Mouse (Mus musculus): ENCODE data around the gene Actl11. TPM values are rescaled to one million over a fixed set of nuclear protein-coding genes. Genes with fewer than 3 reads are reported as not detected.

The Actl11 gene
- not detected in 2 replicates for polyA plus RNA-seq (2015; fragmentation: Nextera tagmentation; extraction: Ambion mirVana)

DNA sequence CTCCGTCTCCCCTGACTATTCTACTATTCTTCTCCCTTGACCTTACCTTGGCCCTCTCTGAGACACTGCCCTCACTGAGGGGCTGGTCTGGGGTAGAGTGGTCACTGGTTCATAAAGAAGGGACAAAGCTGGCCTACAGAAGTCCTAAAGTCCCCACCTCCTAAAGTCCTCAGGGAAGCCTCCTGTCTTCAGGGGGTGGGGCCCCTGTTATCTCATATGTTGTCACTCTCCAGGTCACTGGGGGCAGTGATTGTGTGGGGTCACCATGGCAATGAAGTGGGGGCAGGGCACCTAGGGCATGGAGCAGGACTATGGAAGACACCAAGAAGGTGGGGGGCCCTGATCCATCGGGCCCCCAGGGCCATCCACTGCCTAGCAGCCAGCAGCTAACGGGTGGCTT lies at the start of gene Actl11:
Actl11 (plus strand) TSS at position 301 of the 400 bp plus-strand sequence.

DNA sequence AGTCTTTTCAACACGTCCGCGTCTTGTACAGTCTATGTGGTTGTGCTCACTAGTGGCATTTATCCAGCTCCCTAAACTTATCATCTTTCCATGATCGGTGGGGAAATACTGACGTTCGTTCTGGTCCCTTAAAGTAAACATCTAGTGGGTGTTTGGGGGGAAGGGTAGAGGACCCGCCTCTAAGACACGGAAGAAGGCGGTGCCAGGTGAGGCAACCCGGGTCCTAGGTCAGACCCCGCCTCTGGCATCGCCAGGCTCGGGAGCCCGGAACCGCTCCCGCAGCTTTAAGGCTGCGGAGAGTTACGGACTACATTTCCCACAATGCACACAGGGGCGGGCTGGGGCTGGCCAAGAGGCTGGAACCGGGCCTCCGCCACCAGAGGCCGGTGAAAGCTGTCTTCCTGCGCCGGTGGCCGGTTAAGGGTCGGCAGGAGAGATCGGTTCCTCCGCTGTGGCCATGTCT lies 40.4 kb upstream of the Actl11 start, which contains the start of gene Mon1a:
Mon1a (plus strand) TSS at position 348 of the 463 bp plus-strand sequence.

DNA sequence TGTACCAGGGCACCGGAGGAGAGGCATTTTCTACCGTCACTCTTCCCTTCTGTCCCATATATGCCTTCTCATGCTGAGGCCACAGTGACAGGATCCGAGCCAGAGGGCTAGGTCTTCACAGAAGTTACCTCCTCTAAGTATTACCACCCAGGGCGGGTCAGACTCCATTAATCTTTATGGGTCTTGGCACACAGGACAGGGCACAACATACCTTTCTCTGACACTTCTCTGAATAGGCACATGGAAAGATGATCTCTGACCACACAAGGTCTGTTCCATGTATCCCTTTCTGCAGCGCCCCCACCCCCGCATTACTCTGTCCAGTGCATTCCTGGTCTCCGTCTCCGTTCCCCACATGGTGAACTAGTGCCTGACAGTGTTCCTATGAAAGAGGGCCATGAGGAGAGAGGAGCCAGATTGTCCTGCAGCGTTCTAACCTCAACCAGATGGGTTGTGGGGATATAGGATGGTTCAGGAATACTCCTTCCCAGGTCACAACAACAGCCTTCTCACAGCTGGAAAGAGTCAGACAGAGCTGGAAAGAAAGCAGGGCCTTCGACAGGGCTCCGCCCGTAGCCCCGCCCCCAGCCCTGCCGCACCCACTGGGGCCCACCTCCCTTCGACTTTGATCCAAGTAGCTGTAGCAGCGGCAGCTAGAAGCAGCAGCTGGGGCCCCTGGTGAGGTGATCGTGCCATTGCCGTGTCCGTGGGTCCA lies 21.9 kb upstream of the Actl11 start, which contains the start of gene Mst1r:
Mst1r (plus strand) TSS at position 622 of the 715 bp plus-strand sequence.

DNA sequence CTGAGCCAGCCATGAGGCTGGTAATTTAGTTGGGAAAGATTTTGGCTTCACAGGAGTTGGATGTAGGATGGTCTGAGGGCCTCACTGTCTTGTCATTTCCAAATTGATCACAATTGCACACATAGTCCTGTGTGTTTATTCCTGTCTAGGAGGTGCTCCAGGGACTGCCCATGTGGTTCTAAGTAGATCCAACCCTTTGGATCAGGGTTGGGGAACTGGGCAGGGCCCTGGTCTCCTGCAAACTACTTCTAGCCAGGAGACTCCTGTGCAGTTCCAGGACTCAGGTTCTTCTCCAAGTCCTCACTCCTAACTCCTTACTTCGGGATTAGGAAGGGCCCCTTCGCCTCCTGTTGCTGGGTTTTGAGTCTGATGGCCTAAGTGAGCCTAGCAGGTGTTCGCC lies 7.1 kb downstream of the Actl11 start, which contains the start of gene Camkv:
Camkv (plus strand) TSS at position 301 of the 400 bp plus-strand sequence.

DNA sequence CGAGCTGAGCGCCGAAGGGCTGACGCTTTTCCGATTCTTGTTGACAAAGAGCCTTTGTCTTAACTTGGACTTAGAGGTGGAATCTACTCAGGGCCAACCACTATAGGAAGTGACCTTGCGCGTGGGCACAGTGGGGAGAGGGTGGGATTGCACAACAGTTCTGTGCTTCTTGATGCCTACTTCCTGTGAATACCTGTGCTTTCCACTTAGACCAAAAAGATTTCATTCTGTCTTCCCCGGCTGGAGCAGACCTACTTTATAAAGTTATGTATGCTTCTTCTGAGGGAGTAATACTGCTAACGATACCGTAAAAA lies 21.6 kb downstream of the Actl11 start, which contains the start of gene Traip:
Traip (plus strand) TSS at position 215 of the 314 bp plus-strand sequence.

DNA sequence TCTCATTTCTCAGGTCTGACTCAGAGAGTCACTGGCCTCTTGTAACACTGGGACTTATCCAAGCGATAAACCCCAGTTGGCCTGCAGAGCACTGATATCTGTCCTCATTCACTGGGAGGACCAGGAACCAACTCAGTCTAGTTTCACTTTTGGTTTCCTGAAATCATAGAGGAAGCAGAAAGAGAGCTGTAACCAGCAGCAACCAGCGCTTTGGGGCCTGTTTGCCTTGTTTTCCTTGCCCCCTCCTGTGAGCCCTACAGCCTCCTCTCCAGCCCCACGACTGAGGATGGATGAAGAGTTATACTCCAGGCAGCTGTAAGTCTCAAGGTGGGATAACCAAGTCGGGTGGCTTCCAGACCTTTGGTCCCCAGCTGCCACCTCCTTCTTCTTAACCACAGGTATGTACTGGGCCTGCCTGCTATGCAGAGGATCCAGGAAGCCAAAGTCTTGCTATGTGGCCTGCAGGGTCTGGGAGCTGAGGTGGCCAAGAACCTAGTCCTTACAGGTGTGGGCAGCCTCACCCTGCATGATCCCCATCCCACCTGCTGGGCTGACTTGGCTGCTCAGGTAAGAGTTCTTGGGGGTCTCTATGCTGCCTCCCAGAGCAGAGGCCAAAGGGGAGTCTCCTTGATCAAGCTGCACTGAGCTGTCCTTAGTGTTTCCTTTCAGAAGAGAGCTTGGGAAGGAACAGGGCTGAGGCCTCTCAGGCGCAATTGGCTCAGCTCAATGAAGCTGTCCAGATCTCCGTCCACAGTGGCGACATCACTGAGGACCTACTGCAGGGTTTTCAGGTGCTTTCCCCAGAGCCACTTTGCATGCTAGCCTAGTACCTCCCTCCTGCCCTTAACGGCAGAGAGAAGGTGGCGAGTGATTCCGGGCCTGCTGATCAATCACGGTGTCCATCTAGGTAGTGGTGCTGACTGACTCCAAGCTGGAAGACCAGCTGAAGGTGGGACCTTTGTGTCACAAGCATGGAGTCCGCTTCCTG lies 47.4 kb downstream of the Actl11 start, which contains the start of gene Uba7:
Uba7 (plus strand) TSS at position 107 of the 988 bp plus-strand sequence.

Other genes starting within 250 kb of the Actl11 start
- 3.0 and 4.8 TPM in 2 replicates for gene Gnat1, start 248.8 kb upstream of the Actl11 start, polyA plus RNA-seq (2015; fragmentation: Nextera tagmentation; extraction: Ambion mirVana)
- 8.0 and 9.4 TPM in 2 replicates for gene Sema3f, start 218.0 kb upstream of the Actl11 start, polyA plus RNA-seq (2015; fragmentation: Nextera tagmentation; extraction: Ambion mirVana)
- gene Rbm5, start 157.5 kb upstream of the Actl11 start, polyA plus RNA-seq (2015; fragmentation: Nextera tagmentation; extraction: Ambion mirVana) = 136 and 143 TPM in 2 replicates
- gene Rbm6, start 55.2 kb upstream of the Actl11 start, polyA plus RNA-seq (2015; fragmentation: Nextera tagmentation; extraction: Ambion mirVana) = 50.8 and 55.7 TPM in 2 replicates
- gene Mon1a, start 40.3 kb upstream of the Actl11 start, polyA plus RNA-seq (2015; fragmentation: Nextera tagmentation; extraction: Ambion mirVana) = 13.8 and 15.2 TPM in 2 replicates
- 1.4 and 1.6 TPM in 2 replicates for gene Mst1r, start 21.6 kb upstream of the Actl11 start, polyA plus RNA-seq (2015; fragmentation: Nextera tagmentation; extraction: Ambion mirVana)
- 83.3 and 101 TPM in 2 replicates for gene Camkv, start 7.2 kb downstream of the Actl11 start, polyA plus RNA-seq (2015; fragmentation: Nextera tagmentation; extraction: Ambion mirVana)
- 5.1 and 7.6 TPM in 2 replicates for gene Traip, start 21.7 kb downstream of the Actl11 start, polyA plus RNA-seq (2015; fragmentation: Nextera tagmentation; extraction: Ambion mirVana)
- gene Uba7, start 47.0 kb downstream of the Actl11 start, polyA plus RNA-seq (2015; fragmentation: Nextera tagmentation; extraction: Ambion mirVana) = 8.6 and 10.5 TPM in 2 replicates
- gene Gm20661, start 54.6 kb downstream of the Actl11 start, polyA plus RNA-seq (2015; fragmentation: Nextera tagmentation; extraction: Ambion mirVana) = 0.36 and 0.93 TPM in 2 replicates
- 19.8 and 20.4 TPM in 2 replicates for gene Inka1, start 57.4 kb downstream of the Actl11 start, polyA plus RNA-seq (2015; fragmentation: Nextera tagmentation; extraction: Ambion mirVana)
- gene Cdhr4, start 64.0 kb downstream of the Actl11 start, polyA plus RNA-seq (2015; fragmentation: Nextera tagmentation; extraction: Ambion mirVana) = 1.2 and 2.5 TPM in 2 replicates
- gene Gm20662, start 67.9 kb downstream of the Actl11 start, polyA plus RNA-seq (2015; fragmentation: Nextera tagmentation; extraction: Ambion mirVana) = 0.74 and 0.92 TPM in 2 replicates
- 76.1 and 83.1 TPM in 2 replicates for gene Ip6k1, start 74.0 kb downstream of the Actl11 start, polyA plus RNA-seq (2015; fragmentation: Nextera tagmentation; extraction: Ambion mirVana)
- 21.2 and 23.7 TPM in 2 replicates for gene Gmppb, start 120.8 kb downstream of the Actl11 start, polyA plus RNA-seq (2015; fragmentation: Nextera tagmentation; extraction: Ambion mirVana)
- gene Amigo3, start 124.7 kb downstream of the Actl11 start, polyA plus RNA-seq (2015; fragmentation: Nextera tagmentation; extraction: Ambion mirVana) = 1.9 and 2.3 TPM in 2 replicates
- 0.25 TPM in 1 of 2 replicates, not detected in the other for gene Mst1, start 152.0 kb downstream of the Actl11 start, polyA plus RNA-seq (2015; fragmentation: Nextera tagmentation; extraction: Ambion mirVana)
- gene Rnf123, start 154.9 kb downstream of the Actl11 start, polyA plus RNA-seq (2015; fragmentation: Nextera tagmentation; extraction: Ambion mirVana) = 32.1 and 42.2 TPM in 2 replicates
- gene Apeh, start 166.1 kb downstream of the Actl11 start, polyA plus RNA-seq (2015; fragmentation: Nextera tagmentation; extraction: Ambion mirVana) = 43.7 and 50.4 TPM in 2 replicates